Mouse (Mus musculus) testis, postnatal 14 days (tissue): ENCODE data around the gene Bad.
"Not testable (repeated sequence)": the region's sequence is repeated elsewhere in the genome, so short reads cannot be mapped to it uniquely, and the experiment has no call there.

Experiments used
- DNase-seq: peaks from one replicate; pipeline ENCODE4 v3.0.0; 2021; ENCODE audit warnings: low spot score

The Bad gene

GRCm38 (mm10) chr19:6985951-6986708 lies 44.5 kb downstream of the Bad start:
- no peak for DNase-seq

GRCm38 (mm10) chr19:6987061-6987903 lies 45.6 kb downstream of the Bad start, which contains the start of gene Vegfb:
TSS of gene Vegfb (minus strand) at chr19:6987651.
- peak; percentile 58 for DNase-seq

GRCm38 (mm10) chr19:6987904-6988285 lies 46.2 kb downstream of the Bad start:
- DNase-seq = no peak

GRCm38 (mm10) chr19:6989251-6989650 lies 47.6 kb downstream of the Bad start:
- no peak for DNase-seq

- DNase-seq = no peak
These were observed 49.1 kb downstream of the Bad start for GRCm38 (mm10) chr19:6990712-6991111.

- DNase-seq = not testable (repeated sequence)
These were observed 49.5 kb downstream of the Bad start for GRCm38 (mm10) chr19:6991166-6991565.

GRCm38 (mm10) chr19:6992011-6992858 lies 50.6 kb downstream of the Bad start, which contains the start of gene Dnajc4:
TSS of gene Dnajc4 (minus strand) at chr19:6992572.
- DNase-seq = peak; percentile 97

GRCm38 (mm10) chr19:6993011-6993770 lies 51.5 kb downstream of the Bad start:
- DNase-seq = no peak

- DNase-seq = no peak
These were observed 52.3 kb downstream of the Bad start for GRCm38 (mm10) chr19:6994002-6994401.

- DNase-seq = no peak
These were observed 52.8 kb downstream of the Bad start for GRCm38 (mm10) chr19:6994489-6994888.

GRCm38 (mm10) chr19:6995255-6995991 lies 53.8 kb downstream of the Bad start:
- no peak for DNase-seq

- peak; percentile 85 for DNase-seq
These were observed 54.3 kb downstream of the Bad start, which contains the start of the genes Nudt22 and Trpt1 for GRCm38 (mm10) chr19:6996006-6996405. TSS of gene Nudt22 (minus strand) at chr19:6996117. TSS of gene Trpt1 (plus strand) at chr19:6996131.

GRCm38 (mm10) chr19:6997721-6998290 lies 56.1 kb downstream of the Bad start:
- DNase-seq = no peak

GRCm38 (mm10) chr19:6999360-7000063 lies 57.9 kb downstream of the Bad start:
- no peak for DNase-seq
